Mouse (Mus musculus) MN1 (cell line): ENCODE data around the gene Rasgef1b.

Source experiments
- DNase-seq: peaks from one replicate; pipeline ENCODE4 v3.0.0-alpha.2; 2016; ENCODE audit warnings: low spot score

Rasgef1b gene

DNA sequence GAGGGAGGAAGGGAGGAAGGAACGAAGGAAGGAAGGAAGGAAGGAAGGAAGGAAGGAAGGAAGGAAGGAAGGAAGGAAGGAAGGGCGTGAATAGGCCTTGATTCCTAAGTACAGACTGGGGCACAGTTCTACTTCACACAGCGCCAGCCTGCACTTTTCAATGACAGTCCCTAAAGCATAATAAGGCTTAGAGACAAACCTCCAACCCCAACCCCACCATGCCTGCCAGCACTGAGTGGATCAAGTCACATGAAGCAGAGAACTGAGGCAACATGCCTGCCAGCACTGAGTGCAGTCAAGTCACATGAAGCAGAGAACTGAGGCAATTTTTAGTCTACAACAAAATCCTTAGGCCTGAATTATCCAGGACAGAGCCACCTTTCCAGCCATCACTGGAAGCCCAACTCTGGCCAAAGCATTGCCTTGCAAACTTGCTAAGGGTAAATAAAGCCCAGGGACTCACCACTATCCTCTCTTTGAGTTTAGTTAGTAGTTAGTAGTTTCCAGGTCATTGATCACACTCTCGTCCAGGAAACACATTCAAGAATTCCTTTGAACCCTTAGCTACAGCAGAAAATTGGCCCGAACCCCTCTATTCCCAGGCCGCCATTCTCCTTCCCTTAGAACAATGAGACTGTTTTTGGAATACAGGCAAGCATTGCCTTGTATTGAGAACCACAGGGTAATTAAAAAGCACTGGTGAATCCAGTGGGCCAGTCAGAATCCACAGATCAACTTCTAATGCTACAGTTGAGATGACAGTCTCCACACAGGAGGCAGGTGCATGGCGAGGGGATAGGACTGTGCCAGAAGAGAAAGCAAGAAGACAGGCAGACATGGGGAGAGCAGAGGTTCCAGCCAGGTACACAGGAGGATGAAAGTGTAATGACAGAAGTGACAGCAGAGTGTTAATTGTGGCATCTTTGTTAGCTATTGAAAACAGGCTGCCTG is 513.4 kb downstream of the Rasgef1b start:
- no peak for DNase-seq

DNA sequence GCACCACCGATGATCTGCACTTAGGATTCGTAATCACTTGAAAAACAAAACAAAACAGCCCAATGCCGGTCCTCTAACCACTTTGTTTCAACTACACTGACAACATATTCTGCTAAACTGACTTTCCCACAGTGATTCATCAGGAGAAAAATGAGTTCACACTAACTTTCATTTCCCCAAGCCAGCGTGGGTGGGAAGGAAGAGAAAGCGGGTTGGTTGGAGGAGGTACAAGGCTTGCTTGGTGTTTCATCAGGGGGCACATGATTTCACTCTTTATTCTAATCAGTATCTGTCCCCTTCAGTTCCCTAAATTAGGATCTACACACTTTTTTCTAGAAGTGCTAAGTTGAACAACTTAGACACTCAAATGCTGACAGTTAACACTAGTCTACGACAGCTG is 514.5 kb downstream of the Rasgef1b start:
- DNase-seq, result no peak

DNA sequence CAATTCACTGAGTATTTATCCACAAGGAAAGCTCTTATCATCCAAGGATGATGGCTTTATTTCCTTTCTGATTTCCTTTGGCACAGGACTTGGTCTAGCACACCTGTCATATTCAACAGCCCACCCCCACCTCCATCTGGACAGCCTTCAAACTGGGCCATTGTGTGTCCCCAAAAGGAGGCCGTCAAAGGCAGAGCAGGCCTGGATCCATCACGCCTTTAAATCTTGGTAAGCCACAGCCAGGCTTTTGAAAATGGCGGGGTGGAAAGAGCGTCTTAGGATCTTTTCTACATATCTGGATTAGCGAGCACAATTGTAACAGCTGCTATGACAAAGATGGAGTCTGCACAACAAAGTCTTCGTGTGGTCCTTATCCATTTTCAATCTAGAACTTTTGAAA is 515.7 kb downstream of the Rasgef1b start:
- no peak for DNase-seq

DNA sequence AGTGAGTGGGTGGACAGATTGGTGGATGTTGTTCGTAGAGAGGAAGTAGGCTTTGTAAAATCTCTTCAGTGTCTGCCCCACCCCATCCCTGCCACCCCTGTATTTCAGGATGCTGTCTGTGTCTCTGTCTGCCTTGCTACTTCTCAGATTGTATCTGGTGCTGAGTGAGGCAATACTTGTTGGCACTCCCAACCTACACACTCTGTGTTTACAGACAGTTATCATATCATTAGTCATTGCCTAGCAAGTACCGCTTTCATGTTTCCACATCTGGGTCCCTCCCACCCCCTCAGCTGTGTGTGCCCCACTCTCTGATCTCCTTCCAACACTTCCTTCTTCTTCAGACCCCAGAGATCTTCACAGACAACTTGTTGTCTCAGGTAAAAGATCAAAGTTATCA is 525.4 kb downstream of the Rasgef1b start:
- no peak for DNase-seq

DNA sequence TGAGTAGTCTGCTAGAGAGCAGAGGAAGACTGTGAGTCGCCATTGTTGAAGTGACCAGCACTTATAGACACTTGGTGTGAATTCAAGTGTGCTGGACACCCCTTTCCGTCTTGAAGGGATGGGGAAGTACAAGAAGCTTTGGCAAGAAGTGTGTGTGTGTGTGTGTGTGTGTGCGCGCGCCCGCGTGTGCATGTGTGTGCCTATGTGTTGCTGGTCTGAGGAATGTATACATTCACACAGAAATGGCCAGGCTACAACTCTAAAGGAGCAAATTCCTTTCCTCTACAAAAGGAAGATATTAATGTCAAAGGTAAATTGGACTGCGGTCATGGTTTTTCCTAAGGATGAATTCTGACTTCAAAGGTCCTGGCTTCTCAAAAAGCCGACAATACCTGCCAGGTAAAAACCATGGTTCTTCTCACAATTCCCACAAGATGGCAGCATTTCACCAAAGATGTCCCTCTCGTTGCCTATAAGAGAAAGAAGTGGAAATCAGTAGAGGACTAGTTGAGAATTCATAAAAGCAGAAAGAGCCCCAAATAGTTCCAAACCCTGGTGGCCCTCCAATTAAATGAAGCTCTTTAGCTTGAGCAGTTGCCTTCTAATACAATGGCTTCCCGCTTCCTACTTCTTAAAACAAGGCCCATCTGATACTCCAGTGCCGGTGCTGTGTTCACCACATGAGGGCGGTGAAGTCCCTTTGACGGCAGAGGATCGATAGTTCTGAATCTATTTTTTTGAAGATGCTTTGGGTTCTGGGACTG is 526.6 kb downstream of the Rasgef1b start:
- DNase-seq, result peak; percentile 8

DNA sequence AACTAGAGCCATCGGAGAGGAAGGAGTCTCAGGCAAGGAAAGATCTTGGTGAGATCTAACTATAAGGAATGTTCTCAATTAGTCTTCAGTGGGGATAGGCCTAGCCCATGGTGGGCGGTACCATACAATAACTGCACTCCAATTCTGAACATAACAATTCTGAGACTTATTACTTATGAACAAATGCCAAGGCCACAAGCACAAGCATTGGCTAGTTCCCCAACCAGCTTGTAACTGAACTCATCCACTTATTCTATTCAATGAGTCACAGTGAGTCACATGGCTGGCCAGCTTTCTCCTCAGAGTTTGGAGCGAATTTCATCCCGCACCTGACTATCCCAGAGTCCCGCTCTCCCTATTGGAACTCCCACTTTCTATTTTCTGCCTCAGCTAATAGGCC is 533.4 kb downstream of the Rasgef1b start:
- DNase-seq, result no peak

DNA sequence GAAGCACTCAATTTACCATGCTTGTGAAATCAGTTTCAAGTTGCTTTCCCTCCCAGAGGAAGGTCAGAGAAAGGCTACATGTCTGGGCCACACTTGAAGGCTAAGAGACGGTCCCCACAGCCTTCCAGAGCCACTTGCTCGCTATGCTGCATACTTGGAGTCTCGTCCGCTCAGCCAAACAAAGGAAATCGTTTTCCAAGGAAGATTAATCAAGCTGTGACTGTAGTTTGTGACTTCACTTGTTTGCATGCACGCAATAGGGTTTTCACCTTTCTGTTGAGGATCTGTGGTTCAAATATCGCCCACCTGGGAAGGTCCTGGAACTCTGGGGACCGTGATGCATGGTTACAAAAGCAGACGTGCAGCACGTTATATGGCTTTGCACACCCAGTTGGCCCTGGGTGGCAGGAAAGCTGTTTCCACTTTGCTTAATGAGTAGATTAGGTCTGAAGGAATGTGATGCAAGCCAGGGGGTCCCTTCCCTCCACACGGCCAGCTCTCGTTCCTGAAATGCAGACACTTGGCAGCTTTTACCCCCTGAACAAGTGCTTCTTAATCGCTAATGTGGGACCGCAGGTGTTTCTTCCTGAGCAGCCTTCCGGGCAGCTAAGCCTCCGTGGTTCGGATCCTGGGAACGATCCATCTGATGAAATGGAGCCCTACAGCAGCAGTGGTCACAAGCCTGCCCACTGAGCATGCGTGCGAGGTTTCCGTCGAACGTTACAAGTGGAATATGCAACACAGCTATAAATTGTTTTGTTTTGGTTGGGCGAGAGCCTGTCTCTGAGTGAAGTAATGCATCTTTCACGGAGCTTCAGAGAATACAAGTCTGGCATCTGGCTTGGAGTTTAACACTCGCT is 537.7 kb downstream of the Rasgef1b start:
- no peak for DNase-seq

DNA sequence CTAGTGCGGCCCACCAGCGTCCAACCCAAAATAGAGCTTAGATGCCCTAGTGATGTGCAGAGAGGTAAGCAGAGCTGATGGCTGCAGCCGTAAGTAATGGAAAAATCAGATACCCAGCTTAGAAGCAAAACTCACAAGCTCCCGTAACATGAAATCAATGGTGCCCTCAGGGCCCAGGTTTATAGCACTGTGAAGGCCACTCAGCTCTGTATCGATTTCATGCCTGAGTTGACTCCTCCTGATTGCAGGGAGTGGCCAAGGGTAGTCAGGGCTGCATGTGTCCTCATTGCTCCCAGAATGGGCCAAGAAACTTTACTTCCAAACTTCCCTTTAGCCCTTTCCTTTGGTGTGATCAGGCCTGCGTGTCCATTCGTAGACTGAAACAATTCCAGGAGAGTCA is 545.2 kb downstream of the Rasgef1b start:
- DNase-seq, result no peak

DNA sequence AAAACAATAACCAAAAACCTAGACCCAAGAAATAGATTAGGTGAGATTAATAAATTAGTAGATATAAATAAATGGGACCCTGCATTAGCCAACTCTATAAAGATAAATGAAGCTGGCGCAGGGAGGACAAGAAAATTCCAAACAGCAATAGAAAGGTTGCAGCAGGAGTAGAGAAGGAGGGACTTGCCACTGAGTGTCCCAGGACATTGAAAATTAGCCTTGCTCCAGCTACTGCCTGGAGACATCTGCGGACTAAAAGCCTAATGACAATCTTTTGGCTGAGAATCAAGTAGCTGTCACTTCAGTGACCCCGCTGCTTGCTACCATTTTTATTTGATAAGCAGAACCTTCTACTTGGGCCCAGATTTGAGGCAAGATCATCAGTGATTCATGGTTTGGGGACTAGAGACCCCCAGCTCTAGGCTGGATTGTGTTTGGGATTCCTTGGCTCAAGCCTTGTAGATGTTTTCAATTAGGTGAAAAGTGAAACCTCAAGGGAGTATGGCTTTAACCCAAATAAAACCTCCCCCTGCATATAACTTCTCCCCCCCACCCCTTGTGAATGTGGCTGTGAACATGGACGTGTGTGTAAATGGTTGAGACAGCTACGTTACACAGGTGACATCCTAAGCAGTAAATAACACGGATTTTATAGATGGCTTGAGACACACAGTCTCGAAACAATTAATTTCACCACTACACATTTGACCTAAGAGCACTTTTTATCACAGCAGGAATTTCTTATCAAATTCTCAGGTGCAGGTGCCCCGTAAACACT is 554.1 kb downstream of the Rasgef1b start:
- DNase-seq, result no peak

DNA sequence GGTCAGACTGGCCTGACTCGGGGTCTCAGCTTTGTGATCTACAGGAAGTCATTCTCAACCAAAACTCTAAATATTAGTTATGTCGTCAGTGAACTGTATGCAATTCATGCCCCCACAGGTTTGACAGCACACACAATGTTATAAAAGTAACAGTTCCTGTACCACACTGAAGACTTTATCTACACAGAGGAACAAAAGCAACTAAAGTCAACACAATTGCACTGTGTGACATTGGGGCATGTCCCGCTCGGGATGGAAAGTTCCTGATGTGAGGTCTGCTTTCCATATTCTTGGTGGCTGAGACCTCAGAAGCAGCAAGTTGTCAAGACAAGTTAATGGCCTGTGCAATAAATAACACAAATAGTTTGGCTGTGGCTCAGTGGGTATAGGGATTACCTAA is 559.0 kb downstream of the Rasgef1b start:
- no peak for DNase-seq

DNA sequence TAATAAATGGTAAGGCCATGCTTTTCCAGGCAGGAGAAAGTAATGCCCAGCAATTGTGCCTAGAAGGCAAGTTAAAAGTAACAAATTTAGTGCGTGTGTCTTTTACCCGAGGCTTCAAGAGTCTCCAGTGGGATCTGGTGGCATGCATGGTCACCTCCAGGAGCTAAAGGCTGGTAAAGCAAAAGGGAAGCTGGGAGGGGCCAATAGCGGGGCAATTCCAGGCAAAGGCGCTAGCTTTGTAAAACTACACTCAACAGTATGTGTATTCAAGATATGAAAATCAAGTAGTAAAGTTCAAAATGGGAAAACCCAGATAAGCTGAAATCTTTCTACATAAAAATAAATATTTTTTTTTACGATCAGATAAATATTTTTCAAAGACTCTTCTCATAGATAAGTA is 561.1 kb downstream of the Rasgef1b start:
- no peak for DNase-seq
